Mouse (Mus musculus): ENCODE results near the gene Smim24. TPM values are rescaled to one million over a fixed set of nuclear protein-coding genes. Genes with fewer than 3 reads are reported as not detected.

The Smim24 gene
- total RNA-seq, 4 experiments from 2014 or later: 1.4 to 2.4 (median 1.9) TPM

DNA sequence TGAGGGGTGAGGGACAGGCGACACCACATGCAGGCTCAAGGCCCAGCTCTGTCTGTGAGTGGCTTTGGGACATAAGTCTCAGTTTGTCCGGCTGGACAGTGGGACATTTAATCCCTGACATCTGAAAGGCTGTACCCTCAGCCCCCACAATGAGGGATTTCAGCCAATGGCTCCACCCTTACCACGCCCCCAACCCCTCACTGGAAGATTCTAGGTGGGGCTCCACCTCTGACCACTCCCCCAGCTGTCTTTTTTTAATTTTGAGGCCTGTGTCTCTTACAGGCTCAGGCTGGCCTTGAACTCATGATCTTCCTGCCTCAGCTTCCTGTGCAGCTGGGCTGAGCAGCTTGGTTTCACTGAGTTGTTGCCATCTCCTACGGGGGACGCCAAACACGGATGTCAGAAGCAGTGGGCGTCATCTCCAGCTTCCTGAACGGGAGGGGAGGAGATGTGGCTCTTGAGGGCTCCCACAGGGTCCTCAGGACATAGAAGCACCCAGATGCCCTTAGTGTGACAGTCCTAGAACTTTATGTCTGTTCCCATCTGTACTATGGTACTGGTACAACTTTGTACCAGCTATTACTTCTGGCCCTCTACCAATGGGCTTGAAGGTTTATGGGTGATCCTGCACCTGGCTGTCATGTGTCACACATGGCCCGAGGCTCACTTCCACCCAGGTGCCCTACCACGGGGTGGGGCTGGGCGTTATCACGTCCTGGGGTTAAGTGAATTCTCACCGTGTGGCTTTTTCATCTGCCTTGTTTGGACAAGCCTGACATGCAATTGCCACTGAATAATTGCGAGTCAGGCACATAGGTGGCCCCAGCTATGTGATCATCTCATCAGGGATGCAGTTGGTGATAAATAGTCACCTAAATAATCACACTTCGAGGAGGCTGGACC is 41.8 kb downstream of the Smim24 start:
- DNase-seq (ENCODE audit: low spot score): no peak

DNA sequence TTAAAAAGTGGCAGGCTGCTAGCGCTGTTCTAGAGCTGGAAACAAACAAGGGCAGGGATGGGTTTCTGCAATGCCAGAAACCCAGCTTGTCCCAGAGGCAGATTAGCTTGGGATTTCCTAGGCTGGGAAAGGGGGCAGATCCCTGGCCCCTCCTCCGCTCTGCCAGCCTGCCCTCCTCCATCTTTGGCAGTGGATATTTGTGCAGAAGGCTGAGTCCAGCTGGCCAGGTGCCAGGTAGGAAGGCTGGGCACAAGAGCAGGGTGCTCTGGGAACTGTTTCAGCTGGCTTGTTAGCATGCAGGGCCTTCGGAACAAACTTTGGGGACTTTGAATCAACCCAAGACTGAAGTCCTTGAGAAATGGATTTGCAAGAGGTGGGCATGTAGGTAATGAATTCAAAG is 42.6 kb downstream of the Smim24 start:
- DNase-seq (ENCODE audit: low spot score): no peak

DNA sequence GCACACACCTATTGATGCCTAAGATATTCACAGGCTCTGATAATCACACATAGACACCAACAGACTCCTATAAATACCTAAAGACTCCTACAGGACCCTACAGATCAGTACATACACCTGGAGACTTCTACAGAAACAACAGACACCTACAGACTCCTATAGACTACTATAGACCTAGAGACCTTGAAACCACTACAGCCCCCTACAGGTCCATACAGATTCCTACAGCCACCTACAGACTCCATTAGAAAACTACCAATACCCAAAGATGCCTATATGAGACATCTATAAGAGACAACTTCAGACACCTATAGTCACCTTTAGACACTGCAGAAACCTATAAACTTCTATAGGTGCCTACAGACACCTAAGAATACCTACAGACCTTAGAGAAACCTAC is 48.2 kb downstream of the Smim24 start:
- no peak for DNase-seq (ENCODE audit: low spot score)

Small RNA genes within 50 kb of the gene (microRNA-seq; reads per million reads assigned to microRNA genes)
- gene Mir1191b (1.7 reads per million), gene Mir6913 (0.84 reads per million)

Other genes starting within 250 kb of the Smim24 start
- 10 to 100 TPM; 16.8 to 18.6 (median 17.0) TPM for gene Pias4, start 225.1 kb upstream of the Smim24 start, total RNA-seq (2022)
- 1,000 to 10,000 TPM; 1,076 to 1,267 (median 1,170) TPM for gene Eef2, start 216.4 kb upstream of the Smim24 start, total RNA-seq (2022)
- gene Dapk3, start 210.0 kb upstream of the Smim24 start, total RNA-seq (2022): 10 to 100 TPM; 26.3 to 35.5 (median 29.8) TPM
- gene 4930442H23Rik, start 209.2 kb upstream of the Smim24 start, total RNA-seq (2022): not detected
- 10 to 100 TPM in 1 of 4 experiments, 1 to 10 TPM in 3; 5.8 to 18.8 (median 8.2) TPM for gene Nmrk2, start 191.0 kb upstream of the Smim24 start, total RNA-seq (2022)
- gene Atcay, start 162.2 kb upstream of the Smim24 start, total RNA-seq (2022): under 1 TPM in 1 of 4 experiments, not detected in 3; 0.63 TPM
- 1 to 10 TPM; 1.6 to 3.1 (median 2.7) TPM for gene Zfr2, start 159.9 kb upstream of the Smim24 start, total RNA-seq (2022)
- under 1 TPM; 0.26 to 0.75 (median 0.62) TPM for gene Matk, start 140.1 kb upstream of the Smim24 start, total RNA-seq (2022)
- gene Mrpl54, start 126.1 kb upstream of the Smim24 start, total RNA-seq (2022): 100 to 1,000 TPM; 105 to 124 (median 112) TPM
- gene Apba3, start 126.1 kb upstream of the Smim24 start, total RNA-seq (2022): 100 to 1,000 TPM; 105 to 122 (median 112) TPM
- under 1 TPM in 1 of 4 experiments, not detected in 3; 0.22 TPM for gene Tjp3, start 101.5 kb upstream of the Smim24 start, total RNA-seq (2022)
- gene Pip5k1c, start 100.1 kb upstream of the Smim24 start, total RNA-seq (2022): 10 to 100 TPM; 25.7 to 29.5 (median 26.8) TPM
- 10 to 100 TPM; 14.4 to 19.2 (median 16.3) TPM for gene Cactin, start 71.9 kb upstream of the Smim24 start, total RNA-seq (2022)
- 1 to 10 TPM; 2.7 to 5.4 (median 3.5) TPM for gene Tbxa2r, start 64.3 kb upstream of the Smim24 start, total RNA-seq (2022)
- 1 to 10 TPM; 4.1 to 6.6 (median 5.2) TPM for gene Gipc3, start 49.8 kb upstream of the Smim24 start, total RNA-seq (2022)
- 10 to 100 TPM; 52.4 to 61.2 (median 57.1) TPM for gene Hmg20b, start 42.6 kb upstream of the Smim24 start, total RNA-seq (2022)
- gene Mfsd12, start 35.6 kb upstream of the Smim24 start, total RNA-seq (2022): 10 to 100 TPM in 1 of 4 experiments, 1 to 10 TPM in 3; 9.2 to 11.4 (median 9.8) TPM
- gene 4930404N11Rik, start 27.2 kb upstream of the Smim24 start, total RNA-seq (2022): under 1 TPM in 2 of 4 experiments, not detected in 2; 0.29 to 0.66 TPM
- gene Fzr1, start 14.5 kb upstream of the Smim24 start, total RNA-seq (2022): 10 to 100 TPM; 25.9 to 39.0 (median 32.2) TPM
- 10 to 100 TPM; 49.1 to 55.0 (median 53.8) TPM for gene Dohh, start 8.6 kb upstream of the Smim24 start, total RNA-seq (2022)
- 1 to 10 TPM in 2 of 4 experiments, under 1 TPM in 2; 0.73 to 1.3 (median 1.0) TPM for gene Gm48551, start 8.6 kb upstream of the Smim24 start, total RNA-seq (2022)
- gene Gm48552, start 4.0 kb upstream of the Smim24 start, total RNA-seq (2022): under 1 TPM in 2 of 4 experiments, not detected in 2; 0.50 to 0.72 TPM
- 100 to 1,000 TPM; 100 to 132 (median 108) TPM for gene Nfic, start 62.6 kb downstream of the Smim24 start, total RNA-seq (2022)
- gene Celf5, start 89.7 kb downstream of the Smim24 start, total RNA-seq (2022): under 1 TPM in 2 of 4 experiments, not detected in 2; 0.12 to 0.29 TPM
- gene Ncln, start 103.3 kb downstream of the Smim24 start, total RNA-seq (2022): 10 to 100 TPM; 48.7 to 72.7 (median 66.7) TPM
- gene S1pr4, start 107.1 kb downstream of the Smim24 start, total RNA-seq (2022): 1 to 10 TPM in 2 of 4 experiments, under 1 TPM in 2; 0.88 to 1.4 (median 1.0) TPM
- under 1 TPM; 0.37 to 0.78 (median 0.54) TPM for gene Gna15, start 131.2 kb downstream of the Smim24 start, total RNA-seq (2022)
- 10 to 100 TPM; 47.7 to 54.1 (median 50.9) TPM for gene Gna11, start 152.1 kb downstream of the Smim24 start, total RNA-seq (2022)
- gene Aes, start 166.4 kb downstream of the Smim24 start, total RNA-seq (2022): 1,000 to 10,000 TPM; 1,133 to 1,192 (median 1,173) TPM
- gene Tle2, start 181.5 kb downstream of the Smim24 start, total RNA-seq (2022): 10 to 100 TPM in 2 of 4 experiments, 1 to 10 TPM in 2; 5.4 to 12.1 (median 9.1) TPM
- gene Tle6, start 208.0 kb downstream of the Smim24 start, total RNA-seq (2022): 10 to 100 TPM in 1 of 4 experiments, 1 to 10 TPM in 3; 6.8 to 12.7 (median 9.3) TPM
- gene BC025920, start 213.2 kb downstream of the Smim24 start, total RNA-seq (2022): 1 to 10 TPM; 2.3 to 4.4 (median 3.0) TPM
- 1 to 10 TPM; 6.8 to 8.4 (median 7.3) TPM for gene Sirt6, start 234.7 kb downstream of the Smim24 start, total RNA-seq (2022)
- 10 to 100 TPM in 1 of 4 experiments, 1 to 10 TPM in 3; 7.3 to 12.4 (median 8.5) TPM for gene Ankrd24, start 235.5 kb downstream of the Smim24 start, total RNA-seq (2022)